Mouse (Mus musculus) bone marrow, adult 2 months (tissue): ENCODE measurements at regions not wholly inside any gene's neighbourhood (a gene's known extent, or its start where the extent isn't known, plus 50 kb on each side); places are given as distances from the start of the nearest gene placed in this dataset.

Experiments
- CTCF ChIP-seq: fragments of 200-500 bp; IDR thresholded peaks from 2 replicates; pipeline ENCODE4 v1.5.1; 2011; ENCODE audit warnings: low read length, control low read depth; ENCODE audit not compliant: control insufficient read depth, insufficient read depth
- POLR2A ChIP-seq: fragments of 200-500 bp; IDR thresholded peaks from 2 replicates; pipeline ENCODE4 v1.6.1; 2011; ENCODE audit warnings: low read depth, mild to moderate bottlenecking, control low read depth, low read length, borderline replicate concordance; ENCODE audit not compliant: control insufficient read depth

DNA sequence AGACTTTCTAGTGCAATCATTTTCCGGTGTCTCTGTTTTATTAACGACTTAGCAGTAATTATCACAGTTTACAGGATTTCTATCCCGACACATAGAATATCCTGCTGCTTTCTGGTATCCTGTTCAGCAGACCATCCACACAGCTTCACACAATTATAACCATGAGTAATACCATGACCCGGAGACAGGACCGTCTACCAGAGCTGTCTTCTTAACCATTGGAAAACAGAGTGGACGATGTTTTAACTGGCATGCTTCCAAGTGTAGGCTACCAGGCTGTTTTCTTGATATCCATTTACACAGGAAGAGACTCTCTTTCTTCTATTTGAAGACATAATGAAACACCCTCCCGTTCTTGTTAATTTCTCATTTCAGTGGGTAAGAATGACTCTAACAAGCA lies 51.7 kb upstream of the Ank start:
- TF ChIP-seq POLR2A (no peak), CTCF (no peak)
